Mouse (Mus musculus): Measurements from ENCODE around the gene Tnr.

DNA sequence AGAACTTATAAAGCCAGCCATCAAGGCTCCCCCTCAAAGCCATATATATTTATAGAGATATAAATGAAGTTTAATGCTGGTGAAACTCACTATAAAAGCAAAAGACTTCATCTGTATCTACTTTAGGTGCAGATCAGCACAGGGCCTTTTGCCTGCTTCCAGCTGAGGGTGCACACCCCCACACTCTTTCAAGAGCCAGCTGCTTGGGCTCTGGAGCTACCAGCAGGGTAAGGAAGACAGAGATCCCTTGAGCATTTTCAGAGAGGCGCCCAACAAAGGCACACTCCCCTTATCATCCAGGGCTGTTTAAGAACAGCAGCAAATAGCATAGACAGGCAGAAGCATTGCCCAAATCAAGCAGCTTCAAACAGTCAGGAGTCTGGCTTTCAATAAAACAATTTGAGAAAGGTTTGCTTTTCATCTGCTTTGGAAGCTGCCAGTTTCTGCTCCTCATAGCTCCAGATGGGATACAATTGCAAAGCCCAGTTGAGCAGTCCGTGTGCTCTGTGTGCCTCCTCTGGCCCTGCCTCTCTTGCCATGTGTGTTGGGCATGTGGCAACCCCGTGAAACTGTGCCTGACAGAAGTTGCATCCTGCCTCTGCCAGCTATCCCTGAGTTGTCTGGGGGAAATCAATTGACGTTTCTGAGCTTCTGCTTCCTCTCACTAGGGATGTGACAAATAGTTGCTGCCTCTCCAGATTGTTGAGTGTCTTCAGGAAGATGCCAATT, 9.4 kb downstream of the Tnr start:
- no peak for TF ChIP-seq POLR2A (IDR thresholded peaks at IDR 0.05; ENCODE audit: control insufficient read depth, extremely low read depth, insufficient read depth, low read length, poor library complexity)
- TF ChIP-seq CTCF (IDR thresholded peaks at IDR 0.05; ENCODE audit: borderline replicate concordance, control insufficient read depth, extremely low read depth, insufficient read depth, low read length, poor library complexity) = no peak
